Mouse (Mus musculus) megakaryocyte, embryonic 14.5 days (primary cell): Measurements from ENCODE around the gene Dnajc19. TPM values are rescaled to one million over a fixed set of nuclear protein-coding genes. Genes with fewer than 3 reads are reported as not detected.
A peak's percentile ranks its signal among the peaks of the same experiment; 100 is the strongest.

Experiments used
- H3K27me3 ChIP-seq: replicated peaks from 2 replicates; pipeline ENCODE3; 2012; ENCODE audit warnings: inconsistent platforms
- H3K36me3 ChIP-seq: replicated peaks from 2 replicates; pipeline ENCODE3; 2012; ENCODE audit warnings: low read length, inconsistent platforms, mixed read lengths
- H3K4me1 ChIP-seq: 2 replicates; pipeline ENCODE4 v1.6.1; 2012; ENCODE audit warnings: inconsistent platforms
- H3K4me3 ChIP-seq: replicated peaks from 2 replicates; pipeline ENCODE3; 2012; ENCODE audit warnings: moderate library complexity, mild to moderate bottlenecking, inconsistent platforms
- H3K9me3 ChIP-seq: 2 replicates; pipeline ENCODE4 v1.6.1; 2012; ENCODE audit warnings: inconsistent platforms
- FLI1 ChIP-seq: IDR thresholded peaks from 2 replicates; pipeline ENCODE4 v1.6.1; 2012; ENCODE audit warnings: low read length, inconsistent platforms, mixed read lengths
- GATA1 ChIP-seq: IDR thresholded peaks from 3 replicates; pipeline ENCODE4 v1.6.1; 2012; ENCODE audit warnings: mixed read lengths, low read length, inconsistent platforms, borderline replicate concordance
- polyA plus RNA-seq: library from polyadenylated mRNA; stranded (reverse); fragments of >175 nt; gene quantifications from 2 replicates; pipeline ENCODE4 v1.2.3, GENCODE M21; 2012; ENCODE audit warnings: low replicate concordance; ENCODE audit not compliant: insufficient read depth

Dnajc19 gene
- polyA plus RNA-seq, 1 experiment, result 23.8 TPM

DNA sequence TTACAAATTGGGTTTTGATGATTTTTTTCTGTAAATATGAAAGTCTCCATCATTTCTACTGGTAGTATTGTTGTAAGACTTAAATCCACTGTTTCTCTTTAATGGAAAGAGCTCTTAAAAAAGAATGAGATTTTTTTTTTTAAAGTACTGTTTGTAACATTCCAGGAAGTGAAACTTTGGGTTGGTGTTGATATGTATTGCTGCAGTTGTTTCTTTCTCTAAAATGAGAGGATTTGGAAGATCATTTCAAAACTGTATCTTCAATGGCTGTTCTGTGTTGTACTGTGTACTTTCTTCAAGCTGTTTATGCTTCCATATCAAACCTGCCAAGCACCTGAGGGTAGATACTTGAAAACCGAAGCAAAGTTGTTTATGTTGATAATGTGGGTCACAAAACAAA is 46.3 kb downstream of the Dnajc19 start:
- no peaks in the 10 kb centered on the region for H3K9me3 ChIP-seq
- no peak overlapping the region for H3K4me3 ChIP-seq
- TF ChIP-seq FLI1 (no peak), GATA1 (no peak)
- peaks cover 51% of the 10 kb centered on the region; the same call in 1 of the 2 replicates for H3K4me1 ChIP-seq
- peaks cover under 1% of the 10 kb centered on the region for H3K36me3 ChIP-seq
- H3K27me3 ChIP-seq, result no peaks in the 10 kb centered on the region

- peak overlapping the region; percentile 75 for H3K4me3 ChIP-seq
- no peaks in the 10 kb centered on the region for H3K9me3 ChIP-seq
- H3K27me3 ChIP-seq, result no peaks in the 10 kb centered on the region
- peaks cover 53% of the 10 kb centered on the region; the same call in 1 of the 2 replicates for H3K4me1 ChIP-seq
- TF ChIP-seq GATA1, result no peak
- no peaks in the 10 kb centered on the region for H3K36me3 ChIP-seq
These were observed 47.3 kb downstream of the Dnajc19 start for GRCm38 (mm10) chr3:34033720-34034364.

GRCm38 (mm10) chr3:34030601-34031000 is 50.5 kb downstream of the Dnajc19 start:
- Histone ChIP-seq H3K4me3 (no peak overlapping the region), H3K9me3 (no peaks in the 10 kb centered on the region), H3K27me3 (no peaks in the 10 kb centered on the region), H3K4me1 (peaks cover 41% of the 10 kb centered on the region), H3K36me3 (no peaks in the 10 kb centered on the region)
- no peak for TF ChIP-seq FLI1
- no peak for TF ChIP-seq GATA1

- H3K36me3 ChIP-seq, result no peaks in the 10 kb centered on the region
- no peaks in the 10 kb centered on the region for H3K27me3 ChIP-seq
- no peak overlapping the region for H3K4me3 ChIP-seq
These were observed 52.2 kb downstream of the Dnajc19 start for GRCm38 (mm10) chr3:34028935-34029334.

GRCm38 (mm10) chr3:34021259-34021828 is 59.8 kb downstream of the Dnajc19 start:
- Histone ChIP-seq H3K4me3 (peak overlapping the region; percentile 96), H3K36me3 (no peaks in the 10 kb centered on the region), H3K9me3 (peaks cover 1% of the 10 kb centered on the region; the same call in 1 of the 2 replicates), H3K27me3 (no peaks in the 10 kb centered on the region), H3K4me1 (peaks cover 43% of the 10 kb centered on the region)
- TF ChIP-seq FLI1 (no peak), GATA1 (no peak)

More at GRCm38 (mm10) chr3:34028935-34029334, 52.2 kb downstream of the Dnajc19 start:
- TF ChIP-seq FLI1, result no peak
- no peak for TF ChIP-seq GATA1
- Histone ChIP-seq H3K9me3 (no peaks in the 10 kb centered on the region), H3K4me1 (peaks cover 41% of the 10 kb centered on the region)

DNA sequence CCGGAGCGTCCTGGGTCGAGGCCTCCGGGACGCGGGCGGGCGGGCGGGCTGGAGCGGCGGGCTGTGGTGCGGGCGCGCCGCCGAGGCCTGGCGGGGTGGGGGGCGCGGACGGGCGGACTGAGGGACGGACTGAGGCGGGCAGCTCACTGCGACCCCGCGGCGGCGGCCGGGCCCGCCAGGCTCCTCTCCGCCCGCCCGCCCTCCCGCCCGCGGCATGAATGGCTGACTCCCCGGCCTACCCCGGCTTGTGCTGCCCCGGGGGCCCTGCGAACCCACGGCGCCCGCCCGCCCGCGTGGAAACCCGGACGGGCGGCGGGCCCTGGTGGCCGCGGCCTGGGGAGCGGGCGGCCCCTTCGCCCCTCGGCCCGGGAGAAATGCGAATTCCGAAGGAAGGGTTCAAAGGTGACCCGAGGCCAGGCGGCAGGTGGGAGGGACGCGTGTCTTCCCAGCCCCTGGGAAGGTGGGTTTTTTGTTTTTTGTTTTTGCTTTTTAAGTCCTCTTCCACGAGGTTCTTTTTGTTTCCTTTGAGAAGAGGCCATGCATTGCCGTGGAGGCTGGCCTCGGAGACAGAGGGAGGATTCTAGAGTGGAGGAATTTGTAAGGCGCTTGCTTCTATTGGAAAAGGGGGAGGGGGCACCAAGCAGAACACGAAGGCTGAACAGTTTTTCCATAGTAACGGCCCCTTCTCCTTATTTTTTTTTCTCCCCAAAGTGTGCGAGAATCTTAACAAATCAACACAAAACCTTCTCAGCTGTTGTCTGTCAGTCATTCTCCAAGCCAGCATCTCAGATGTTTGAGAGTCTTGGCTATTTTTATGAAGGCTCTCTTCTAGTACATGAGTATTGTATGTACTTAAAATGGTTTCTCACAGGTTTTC is 60.5 kb downstream of the Dnajc19 start:
- Histone ChIP-seq H3K9me3 (peaks cover 5% of the 10 kb centered on the region; the same call in 1 of the 2 replicates), H3K4me1 (peaks cover 43% of the 10 kb centered on the region), H3K27me3 (no peaks in the 10 kb centered on the region), H3K36me3 (no peaks in the 10 kb centered on the region), H3K4me3 (peak overlapping the region; percentile 96)
- TF ChIP-seq GATA1 (no peak), FLI1 (no peak)

GRCm38 (mm10) chr3:34019540-34020381 is 61.4 kb downstream of the Dnajc19 start, which contains the start of gene Fxr1:
Gene Fxr1 (plus strand): TSS chr3:34019943.
- no peaks in the 10 kb centered on the region for H3K27me3 ChIP-seq
- H3K36me3 ChIP-seq, result no peaks in the 10 kb centered on the region
- no peak for TF ChIP-seq GATA1
- TF ChIP-seq FLI1, result no peak
- H3K4me3 ChIP-seq, result peak within 1 kb of the TSS; percentile 96
- H3K9me3 ChIP-seq, result peaks cover 12% of the 10 kb centered on the region
- H3K4me1 ChIP-seq, result peaks cover 39% of the 10 kb centered on the region

DNA sequence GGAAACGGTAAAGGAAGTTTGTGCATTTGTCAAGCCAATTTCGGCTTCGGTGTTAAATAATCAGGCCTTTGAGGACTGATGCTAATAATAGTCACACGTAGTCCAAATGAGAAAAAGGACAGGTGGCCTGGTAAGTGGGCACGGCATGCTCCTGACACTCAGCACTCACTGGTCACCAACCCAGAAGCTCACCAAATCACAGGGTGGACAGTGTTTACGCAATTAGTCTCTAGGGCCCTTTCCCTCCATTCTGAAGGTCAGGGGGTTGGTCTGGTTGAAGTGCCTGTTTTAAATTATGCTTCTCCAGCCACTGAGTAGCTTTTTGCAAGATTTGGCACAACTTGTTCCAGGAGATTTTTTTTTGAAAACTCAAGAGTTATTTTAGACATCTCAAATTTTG is 72.9 kb downstream of the Dnajc19 start:
- peaks cover 10% of the 10 kb centered on the region for H3K9me3 ChIP-seq
- H3K4me3 ChIP-seq, result no peak overlapping the region
- TF ChIP-seq FLI1 (no peak), GATA1 (no peak)
- no peaks in the 10 kb centered on the region for H3K36me3 ChIP-seq
- no peaks in the 10 kb centered on the region for H3K27me3 ChIP-seq
- no peaks in the 10 kb centered on the region for H3K4me1 ChIP-seq

DNA sequence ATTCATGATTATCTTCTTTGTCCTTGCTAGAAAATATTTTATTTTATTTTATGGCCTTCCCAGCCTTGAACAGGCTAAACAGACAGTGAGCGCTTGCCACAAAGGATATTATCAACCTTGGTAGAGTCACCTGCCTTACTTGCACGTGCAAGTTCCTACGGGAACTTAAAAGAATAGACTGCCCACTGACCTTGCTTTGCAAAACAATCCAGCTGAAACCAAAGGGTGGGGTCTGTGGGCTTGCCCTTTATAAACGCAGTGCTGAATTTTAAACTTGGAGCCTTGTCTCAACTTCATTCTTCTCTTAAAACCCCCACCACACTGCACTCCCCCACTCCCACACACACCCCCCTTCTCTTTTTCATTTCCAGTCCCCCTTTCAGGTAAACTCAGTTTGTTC is 73.5 kb downstream of the Dnajc19 start:
- Histone ChIP-seq H3K27me3 (no peaks in the 10 kb centered on the region), H3K9me3 (peaks cover 10% of the 10 kb centered on the region), H3K4me1 (no peaks in the 10 kb centered on the region), H3K36me3 (no peaks in the 10 kb centered on the region), H3K4me3 (no peak overlapping the region)
- no peak for TF ChIP-seq FLI1
- TF ChIP-seq GATA1, result no peak
